Mouse (Mus musculus): ENCODE measurements around the gene Dph1. TPM values are rescaled to one million over a fixed set of nuclear protein-coding genes. Genes with fewer than 3 reads are reported as not detected.
"Not testable (repeated sequence)": the region's sequence is repeated elsewhere in the genome, so short reads cannot be mapped to it uniquely, and the experiment has no call there.

Gene Dph1
- polyA plus RNA-seq, 2 experiments from 2014 or later = 11.0 to 20.6 TPM

DNA sequence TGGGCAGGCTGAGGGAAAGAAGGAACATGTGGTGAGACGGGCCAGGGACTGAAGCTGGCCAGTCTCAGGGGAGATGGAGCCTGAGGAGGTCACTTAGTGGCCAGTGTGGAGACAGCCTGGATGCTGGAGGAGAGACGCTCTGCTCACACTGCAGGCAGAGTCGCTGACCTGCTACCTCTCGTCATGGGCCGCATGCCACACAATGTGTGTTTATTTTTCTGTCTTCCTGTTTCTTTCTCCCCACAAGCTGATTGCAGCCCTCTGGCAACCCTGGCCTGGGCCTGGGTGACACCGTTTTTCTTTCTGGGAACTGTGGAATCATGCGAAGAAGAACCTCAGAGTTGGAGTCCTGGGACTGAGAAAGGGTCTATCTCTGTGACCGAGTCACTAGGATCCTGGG, 10.7 kb upstream of the Dph1 start:
- no peak for ATAC-seq

DNA sequence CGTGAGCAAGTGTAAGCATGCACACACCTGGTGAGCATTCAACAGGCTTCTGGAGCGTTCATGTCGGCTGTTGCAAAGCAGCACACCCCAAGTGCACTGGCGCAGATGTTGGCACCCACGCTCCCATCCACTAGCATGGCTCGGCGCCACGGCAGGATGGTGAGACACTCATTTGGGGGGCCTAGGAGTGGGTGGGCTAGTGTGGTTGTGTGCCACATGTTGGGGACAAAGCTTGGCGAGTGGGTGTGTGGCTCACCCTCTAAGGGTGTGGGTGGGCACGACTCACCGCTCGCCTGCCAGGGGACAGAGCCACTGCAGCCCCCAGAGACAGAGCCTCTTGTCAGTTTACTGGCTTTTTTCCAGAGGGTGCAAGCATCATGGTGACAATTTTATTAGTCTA, 9.9 kb upstream of the Dph1 start:
- no peak for ATAC-seq

DNA sequence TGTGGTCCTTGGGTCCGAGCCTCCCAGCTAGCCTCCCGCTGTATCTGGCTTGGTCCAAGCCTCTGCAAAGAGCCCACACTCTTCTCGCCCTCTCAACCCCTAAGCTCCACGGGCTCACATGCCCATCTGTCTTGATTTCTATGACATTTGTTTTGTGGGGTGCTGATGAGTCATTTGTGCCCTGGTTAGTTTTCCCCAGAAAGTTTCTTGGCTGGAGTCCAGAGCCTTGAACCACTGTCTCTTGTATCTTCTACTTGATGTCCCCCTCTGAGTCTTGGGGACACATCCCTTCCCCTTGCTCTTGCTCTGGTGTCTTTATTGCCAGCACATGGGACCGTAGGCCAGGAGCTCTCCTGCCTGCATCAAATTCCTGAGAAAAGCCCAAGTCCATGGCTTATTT, 8.9 kb upstream of the Dph1 start:
- no peak for ATAC-seq

DNA sequence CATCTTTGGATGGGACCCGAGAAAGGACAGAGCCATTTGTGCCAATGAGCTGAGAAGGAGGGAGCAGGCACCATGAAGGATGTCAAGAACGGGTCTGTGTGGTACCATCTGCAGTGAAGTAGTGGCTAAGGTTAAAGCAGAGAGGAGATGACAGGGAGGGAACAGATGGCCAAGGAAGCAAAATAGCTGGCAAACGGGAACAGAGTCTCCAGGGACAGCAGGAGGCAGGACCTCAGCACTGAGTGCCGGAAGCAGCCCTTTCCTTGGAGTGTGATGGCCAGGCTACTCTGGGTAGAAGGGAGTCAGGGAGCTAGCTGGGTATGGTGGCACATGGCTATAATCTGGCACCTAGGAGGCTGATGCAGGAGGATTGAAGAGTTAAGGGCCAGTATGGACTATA, 7.8 kb upstream of the Dph1 start:
- ATAC-seq = no peak

DNA sequence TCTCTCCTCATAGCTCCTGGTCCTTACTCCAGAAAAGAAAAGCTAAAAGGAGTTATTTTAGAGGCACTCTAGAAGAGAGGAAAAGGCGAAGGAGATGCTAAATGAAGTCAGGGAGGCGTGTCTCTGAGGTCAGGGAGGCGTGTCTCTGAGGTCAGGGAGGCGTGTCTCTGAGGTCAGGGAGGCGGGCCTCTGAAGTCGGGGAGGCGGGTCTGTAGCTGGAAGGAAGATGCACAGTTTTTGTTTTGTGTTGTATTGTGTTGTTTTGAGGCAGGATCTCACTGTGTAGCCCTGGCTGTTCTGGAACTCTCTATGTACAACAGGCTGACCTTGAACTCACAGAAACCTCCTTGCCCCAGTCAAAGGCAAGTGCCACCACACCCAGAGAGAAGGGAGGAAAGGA, 6.9 kb upstream of the Dph1 start:
- ATAC-seq = no peak

DNA sequence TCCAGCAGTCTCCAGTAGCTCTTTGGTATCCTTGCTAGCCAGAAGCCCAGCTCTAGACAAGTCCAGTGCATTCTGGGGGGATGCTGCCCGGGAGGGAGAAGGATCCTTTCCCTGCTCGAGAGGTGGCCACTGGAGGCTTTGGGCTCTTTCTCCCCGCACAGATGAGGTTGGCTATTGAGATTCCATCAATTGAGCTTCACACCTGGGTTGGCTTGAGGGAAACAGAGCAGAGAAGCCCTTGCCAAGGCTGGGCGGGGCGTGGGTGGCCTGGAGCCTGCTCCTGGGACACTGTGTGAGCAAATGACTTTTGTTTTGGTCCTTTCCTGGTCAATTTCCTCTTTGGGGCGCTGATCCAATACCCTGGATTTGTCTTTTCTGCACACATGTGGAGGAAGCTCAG, 5.1 kb upstream of the Dph1 start:
- ATAC-seq = no peak

DNA sequence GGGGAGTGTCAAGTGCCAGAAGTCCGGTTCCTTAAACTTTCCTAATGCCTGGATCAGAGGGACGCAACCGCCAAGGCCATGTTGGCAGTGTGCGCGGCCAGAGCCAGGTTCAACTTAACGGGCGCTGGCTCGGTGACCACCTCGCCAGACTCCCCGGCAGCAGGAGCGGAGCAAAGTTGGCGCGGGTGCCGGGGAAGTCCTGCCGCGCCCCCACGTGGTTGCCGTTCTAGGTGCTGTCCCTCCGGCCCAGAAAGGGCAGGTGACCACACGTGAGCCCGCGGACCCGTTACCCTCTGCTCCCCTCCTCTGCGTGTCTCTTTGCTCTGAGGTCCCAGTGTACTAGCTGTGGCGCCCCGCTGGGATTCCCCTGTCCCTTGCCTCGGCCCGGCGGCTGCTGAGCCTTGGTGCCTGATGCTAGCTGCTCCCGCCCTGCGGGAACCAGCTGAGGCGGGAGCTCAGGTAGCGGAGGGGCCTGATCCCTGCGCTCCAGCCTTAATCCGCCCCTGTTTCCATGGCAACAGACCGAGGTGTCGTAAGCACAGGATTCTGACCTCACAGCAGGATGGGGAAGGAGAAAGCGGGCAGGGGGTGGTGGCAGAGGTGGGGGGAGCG, 3.9 kb upstream of the Dph1 start:
- ATAC-seq = peak; percentile 40

DNA sequence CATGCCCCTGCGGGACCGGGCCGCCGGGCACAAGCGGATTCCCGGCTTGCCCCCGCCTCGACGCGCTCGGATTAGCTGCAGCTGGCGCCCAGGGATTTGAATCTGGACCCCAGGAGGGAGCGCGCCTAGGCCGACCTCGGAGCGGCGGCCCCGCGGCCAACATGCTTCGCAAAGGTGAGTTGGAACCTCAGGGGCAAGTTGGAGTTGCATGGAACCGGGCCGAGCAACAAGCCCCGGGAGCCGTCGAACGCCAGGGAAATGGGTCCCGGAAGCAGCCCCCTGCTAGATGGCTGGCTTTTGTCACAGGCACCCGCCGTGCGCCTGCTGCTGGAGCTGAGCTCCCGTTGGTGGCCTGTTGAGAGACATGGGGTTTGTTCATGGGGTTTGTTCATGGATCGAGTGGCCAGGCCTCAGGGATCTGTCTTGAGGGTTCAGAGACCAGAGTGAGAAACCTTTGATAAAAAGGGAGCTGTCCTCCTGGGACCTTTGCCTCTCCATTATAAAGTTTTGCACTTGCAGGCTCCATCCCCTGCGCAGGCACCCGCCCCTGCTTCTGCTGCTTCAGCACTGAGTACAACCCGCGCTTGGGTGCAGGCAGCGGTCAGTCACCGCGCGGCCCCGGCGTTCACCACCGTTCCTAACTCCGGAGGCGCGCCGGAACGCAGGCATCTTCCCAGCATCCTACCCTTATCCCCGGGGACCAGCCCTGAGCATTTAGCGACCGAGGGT, 3.2 kb upstream of the Dph1 start:
- ATAC-seq = no peak

DNA sequence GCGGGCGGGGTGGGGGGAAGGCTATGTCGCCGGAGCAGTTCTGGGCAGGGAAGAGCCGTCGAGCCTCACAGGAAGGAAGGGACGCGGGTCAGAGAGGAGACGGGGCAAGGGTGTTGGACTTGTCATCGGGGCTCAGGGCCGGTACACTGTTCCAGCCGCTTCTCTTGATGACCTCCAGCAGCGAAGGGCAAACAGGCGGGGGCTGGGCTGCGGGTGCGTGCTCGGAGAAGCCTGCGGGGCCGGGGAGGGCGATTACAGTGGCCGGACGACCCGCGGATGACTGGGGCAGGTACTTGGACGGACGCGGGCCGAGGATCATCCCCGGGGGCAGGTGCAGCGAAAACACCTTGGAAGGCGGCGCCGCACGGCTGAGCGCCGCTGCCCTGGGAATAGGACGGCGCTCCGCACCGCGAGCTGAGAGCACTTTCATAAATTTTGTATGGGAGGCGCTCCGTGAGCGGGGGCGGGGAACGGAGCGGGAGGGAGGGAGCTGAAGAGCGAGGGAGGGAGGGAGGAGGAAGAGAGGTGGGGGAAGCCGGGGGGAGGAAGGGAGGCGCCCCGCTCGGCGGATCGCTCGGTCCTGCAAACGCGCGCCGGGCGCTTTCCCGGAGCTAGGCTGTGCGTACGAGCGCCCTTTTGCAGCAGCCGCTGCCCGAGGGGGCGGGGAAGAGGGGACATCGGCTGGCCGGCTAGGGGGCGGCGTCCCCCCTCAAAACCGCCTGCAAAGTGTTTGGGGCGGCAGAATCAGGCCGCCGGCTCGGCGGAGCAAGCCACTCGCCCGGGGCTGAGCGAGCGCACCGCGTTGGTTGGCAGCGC, 2.4 kb upstream of the Dph1 start, which contains the start of gene Rtn4rl1:
TSS of gene Rtn4rl1 (plus strand) at position 528 of the 816 bp plus-strand sequence.
- ATAC-seq = peak; percentile 50

DNA sequence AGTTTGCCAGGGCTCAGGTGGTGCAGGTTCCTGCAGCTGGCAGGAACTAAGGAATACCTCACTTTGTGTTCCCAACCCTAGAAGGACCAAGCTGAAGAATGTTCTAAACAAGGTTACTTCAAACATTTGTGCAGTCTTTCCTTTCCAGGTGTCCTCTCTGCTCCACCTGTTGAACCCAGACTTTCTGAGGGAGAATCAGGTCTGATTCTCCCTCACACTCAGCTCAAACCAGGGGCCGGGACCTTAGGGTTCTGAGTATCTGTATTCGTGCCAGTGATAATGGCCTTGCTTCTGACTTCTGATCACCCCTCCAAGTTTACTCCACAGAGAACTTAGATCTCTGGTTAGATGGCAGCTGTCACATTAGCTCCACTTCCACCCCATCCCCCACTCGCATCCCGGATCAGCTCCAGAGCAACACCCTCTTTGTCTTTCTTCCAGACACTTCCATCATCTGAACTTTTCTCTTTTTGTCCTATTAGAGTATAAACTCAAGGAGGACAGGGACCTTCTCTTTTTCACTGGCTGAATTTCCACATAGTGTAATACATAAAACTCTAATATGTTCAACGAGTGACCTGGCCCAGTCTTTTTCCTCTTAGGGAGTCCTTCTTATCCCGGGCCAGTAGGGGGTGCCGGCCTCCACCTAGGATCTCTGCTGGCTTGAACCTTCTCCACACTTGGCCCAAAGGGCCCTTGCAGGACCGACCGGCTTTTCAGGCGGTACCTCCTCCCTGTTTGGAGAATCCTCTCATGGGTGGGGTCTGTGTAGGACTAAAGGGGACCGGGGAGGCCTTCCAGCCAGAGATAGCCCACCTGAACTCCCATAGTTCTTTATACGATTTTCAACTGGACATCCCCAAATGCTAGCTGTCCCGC, 1.5 kb upstream of the Dph1 start:
- no peak for ATAC-seq

DNA sequence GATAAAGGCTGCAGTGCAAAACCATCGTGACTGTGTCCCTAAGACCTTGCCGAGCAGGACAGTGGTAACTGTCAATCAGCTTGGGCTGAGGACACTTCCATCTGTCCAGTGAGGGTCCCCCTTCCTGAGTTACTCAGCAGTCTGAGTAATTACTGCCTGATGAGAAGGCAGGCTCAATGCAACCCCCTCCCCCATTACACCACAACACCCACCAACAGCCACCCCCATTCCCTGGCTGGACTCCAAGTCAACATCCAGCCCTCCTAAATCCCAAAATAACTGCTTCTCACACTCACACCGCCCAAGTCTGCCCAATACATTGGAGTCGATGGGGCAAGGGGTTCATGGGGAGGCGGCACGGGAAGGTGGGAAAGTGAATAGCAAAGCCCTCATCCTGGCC, 800 bp upstream of the Dph1 start:
- no peak for ATAC-seq

DNA sequence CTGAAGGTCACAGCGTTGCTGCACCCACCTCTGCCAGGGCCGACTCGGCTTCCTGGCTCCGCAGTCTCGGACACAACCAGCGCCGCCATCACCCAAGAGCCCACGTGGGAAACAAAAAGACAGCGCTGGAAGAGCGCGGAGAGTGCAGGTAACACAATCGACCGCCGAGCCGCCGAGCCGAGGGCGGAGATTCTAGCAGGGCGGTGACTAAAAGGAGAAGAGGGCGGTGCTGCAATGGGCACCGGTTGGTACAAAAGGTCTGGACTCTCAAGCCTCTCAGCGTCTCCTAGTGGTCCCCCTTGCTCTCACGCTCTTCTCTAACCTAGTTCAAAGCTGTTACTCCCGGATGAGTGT, 693 bp downstream of the Dph1 start:
- ATAC-seq = peak; percentile 82

DNA sequence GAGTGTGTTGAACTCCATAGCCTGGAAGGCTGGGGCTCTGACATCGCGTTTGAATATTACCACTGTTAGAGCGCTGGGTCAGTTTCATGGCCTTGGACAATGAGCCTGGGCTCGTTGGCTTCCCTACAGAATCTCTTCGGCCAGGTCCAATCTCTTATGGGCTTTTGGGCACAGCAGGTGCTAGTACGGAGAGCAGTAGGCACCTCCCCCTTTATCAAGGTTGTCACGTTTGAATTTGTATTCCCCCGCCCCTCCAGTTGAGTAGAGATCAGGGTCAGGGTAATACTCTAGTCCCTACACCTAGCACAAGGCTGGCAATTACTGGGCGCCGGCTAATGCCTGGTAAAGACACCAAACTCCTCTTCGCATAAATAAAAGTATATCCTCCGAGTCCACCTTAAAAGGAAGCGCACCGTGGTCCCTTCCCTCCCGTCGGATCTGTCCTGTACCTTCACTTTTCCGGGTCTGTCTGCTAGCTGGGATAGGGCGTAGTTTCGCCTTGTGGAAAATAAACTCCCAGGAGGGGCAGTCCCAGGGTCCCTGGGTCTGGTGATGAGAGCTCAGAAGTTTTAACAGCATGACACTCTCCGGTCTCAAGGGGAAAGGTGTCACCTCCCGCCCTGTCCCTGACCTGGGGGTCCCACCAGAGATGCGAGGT, 1.2 kb downstream of the Dph1 start:
- ATAC-seq = no peak

DNA sequence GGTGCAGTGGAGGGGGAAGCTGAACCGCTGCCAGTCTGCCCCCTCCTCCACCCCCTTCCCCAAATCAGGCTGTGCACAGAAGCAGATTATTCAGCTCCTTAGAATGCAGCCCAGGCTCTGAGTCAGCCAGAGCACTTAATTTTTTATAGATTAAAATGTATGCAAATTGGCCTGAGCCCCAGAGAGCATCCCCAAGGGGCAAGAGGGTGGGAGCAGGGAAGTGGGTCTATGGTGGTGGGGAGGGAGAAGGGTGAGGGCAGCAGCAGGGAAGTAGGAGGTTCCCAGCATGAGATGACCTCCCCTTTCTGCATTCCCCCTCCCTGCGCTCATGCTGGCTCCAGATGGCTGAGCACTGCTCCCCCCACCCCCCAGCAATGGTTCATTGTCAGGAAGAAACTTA, 6.1 kb downstream of the Dph1 start:
- no peak for ATAC-seq

DNA sequence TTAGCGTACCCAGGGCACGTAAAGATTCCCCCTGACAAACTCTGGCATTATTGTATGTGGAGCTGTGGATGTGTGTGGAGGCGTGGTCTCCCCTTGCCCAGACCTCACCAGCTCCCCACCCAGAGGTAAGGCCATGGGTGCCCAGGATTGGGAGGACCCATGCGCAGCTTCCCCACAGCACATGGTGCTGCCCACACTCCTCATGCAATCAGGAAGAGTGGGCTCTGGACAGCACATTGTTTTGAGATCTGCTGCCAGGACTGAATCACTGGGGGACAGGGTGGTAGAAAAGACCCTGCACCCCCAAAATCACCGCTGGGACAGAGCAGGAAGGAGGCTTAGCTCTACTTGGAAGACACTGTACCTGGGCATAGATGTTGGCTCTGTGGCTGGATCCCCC, 6.5 kb downstream of the Dph1 start:
- no peak for ATAC-seq

DNA sequence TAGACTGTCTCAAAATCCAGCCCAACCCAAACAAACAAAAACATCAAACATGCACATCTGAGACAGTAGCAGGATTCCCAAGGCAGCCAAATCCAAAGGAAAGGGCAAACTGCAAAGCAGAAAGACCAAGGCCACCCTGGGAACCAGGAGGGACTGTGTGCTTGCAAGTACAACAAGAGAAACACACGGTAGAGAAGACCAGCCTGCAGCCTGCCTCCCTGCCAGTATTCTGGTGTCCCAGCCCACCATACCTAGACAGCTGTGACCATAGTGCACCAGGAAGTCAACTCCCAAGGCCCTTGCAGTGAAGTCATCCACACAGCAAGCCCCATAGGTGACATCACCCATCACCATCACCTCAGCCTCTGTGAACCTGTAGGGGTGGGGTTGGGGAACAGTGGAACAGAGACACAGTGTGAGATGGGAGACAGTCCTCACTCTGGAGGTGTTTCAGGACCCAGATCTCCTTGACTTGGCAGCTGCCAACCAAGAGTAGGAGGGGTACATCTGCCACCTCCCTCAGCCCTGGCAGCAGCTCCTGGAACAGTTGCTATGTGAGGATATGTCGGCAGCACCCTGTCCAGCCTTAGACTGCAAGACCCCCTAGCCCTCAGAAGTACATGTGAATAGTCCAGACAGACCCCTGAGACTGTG, 7.0 kb downstream of the Dph1 start:
- no peak for ATAC-seq

DNA sequence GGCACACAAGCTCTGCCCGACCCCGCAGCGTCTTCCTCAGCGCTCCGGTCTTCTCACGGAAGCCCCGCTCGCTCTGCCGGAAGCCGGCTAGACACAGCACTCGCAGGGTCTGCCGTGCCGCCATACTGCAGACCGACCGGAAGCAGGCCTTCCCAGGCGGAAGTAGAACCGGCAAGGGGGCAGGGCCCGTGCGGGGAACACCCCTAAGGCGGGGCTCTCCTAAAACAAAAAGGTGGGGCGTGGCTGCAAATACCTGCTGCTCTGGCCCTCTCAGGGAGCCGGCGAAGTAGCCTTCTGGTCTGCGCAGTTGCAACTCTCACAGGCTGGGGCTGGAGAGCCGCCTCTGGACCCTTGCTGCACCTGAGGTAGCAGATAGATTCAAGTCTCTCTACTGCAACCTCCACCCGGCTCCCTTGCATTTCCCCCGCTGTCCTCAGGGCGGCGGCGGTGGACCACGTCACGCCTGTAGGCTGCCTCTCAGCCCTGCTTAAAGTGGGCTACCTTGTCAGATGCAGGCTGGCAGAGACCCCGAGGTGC, 12.3 kb downstream of the Dph1 start, which contains the start of gene Ovca2:
TSS of gene Ovca2 (minus strand) at position 164 of the 537 bp plus-strand sequence.
- ATAC-seq = peak; percentile 97

DNA sequence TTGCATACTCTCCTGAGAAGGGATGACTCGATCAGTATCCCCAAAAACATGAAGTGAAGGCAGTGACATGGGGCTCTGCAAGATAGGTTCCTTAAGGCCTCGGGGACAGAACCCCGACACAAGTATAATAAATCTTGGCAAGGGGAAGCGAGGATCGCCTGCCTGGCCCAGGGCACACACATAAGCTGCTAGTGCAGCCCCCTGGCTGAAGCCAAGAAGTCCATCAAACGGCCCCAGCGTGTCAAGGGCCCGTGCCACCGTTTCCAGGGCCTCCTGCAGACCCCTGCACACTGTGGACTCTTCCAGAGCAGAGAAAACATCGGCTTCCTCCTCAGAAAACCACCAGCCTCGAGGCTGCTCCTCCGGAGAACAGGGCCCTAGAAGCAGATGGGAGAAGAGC, 13.0 kb downstream of the Dph1 start:
- ATAC-seq = no peak

DNA sequence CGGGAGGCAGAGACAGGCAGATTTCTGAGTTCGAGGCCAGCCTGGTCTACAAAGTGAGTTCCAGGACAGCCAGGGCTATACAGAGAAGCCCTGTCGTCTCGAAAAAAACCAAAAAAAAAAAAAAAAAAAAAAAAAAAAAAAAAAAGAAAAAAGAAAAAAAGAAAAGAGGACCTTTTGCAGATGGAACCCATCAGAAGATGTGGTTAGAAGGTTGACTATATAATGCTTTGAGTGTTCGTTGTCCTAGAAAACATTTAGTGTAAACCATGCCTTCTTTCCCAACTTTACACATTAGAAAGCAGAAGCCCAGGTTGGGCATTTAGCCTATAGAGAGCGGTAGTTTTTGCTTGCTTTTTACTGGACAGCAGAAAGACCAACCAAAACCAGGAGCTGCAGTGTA, 16.5 kb downstream of the Dph1 start:
- ATAC-seq = not testable (repeated sequence)

DNA sequence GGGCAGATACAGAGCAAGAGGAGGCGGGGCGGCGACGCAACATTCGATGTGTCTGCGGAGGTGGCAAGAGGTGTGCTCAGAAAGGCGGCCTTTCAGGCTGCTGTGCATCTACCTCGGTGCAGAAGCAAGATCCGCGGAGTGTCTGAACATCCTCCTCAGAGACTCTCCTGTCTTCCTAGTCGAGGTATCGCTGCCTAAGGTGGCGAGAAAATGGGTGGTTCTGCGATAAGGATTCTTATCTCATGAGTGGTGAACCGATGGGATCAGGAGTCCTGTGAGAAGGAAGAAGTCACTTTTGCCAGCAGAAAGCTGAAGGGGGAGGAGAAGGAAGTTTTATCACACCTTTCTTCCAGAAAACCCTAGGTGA, 17.3 kb downstream of the Dph1 start:
- ATAC-seq = no peak

DNA sequence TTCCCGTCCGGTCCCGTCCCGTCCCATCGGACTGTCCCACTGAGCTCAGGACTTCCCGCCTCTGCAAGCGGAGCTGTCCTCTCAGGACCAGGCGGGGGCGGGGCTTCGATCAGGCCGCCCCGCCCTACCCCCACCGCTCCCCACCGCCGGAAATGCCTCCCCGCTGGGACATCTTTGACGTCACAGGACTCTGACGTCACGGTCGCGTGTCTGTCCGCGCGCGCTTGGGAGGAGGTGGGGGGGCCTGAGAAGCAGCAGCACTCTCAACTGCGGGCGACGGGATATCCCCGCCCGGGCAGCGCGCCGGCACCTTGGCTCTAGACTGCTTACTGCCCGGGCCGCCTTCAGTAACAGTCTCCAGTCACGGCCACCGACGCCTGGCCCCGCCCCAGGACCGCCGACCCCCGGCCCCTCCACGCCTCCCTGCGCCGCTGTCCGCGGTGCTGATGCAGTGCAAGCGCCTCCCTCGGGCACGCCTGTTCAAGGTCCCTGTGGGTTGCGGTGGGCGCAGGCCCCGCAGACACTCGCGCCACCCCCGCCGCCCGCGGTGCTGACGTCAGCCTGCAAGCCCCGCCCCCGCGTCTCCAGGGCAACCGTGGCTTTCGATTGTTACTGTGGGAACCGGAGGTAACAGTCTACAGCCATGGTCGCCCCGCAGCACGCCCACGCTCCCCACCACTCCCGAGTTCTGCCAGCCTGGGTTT, 17.8 kb downstream of the Dph1 start:
- ATAC-seq = peak; percentile 48

Measured in CD4-positive, CD25-positive, alpha-beta regulatory T cell, adult 4 months (primary cell).